Mouse (Mus musculus) E14TG2a.4 (cell line): ENCODE measurements at regions not wholly inside any gene's neighbourhood (a gene's known extent, or its start where the extent isn't known, plus 50 kb on each side); places are given as distances from the start of the nearest gene placed in this dataset.

Source experiments
- CTCF ChIP-seq: conservative IDR thresholded peaks from 2 replicates; pipeline ENCODE4 v1.5.1; 2014; ENCODE audit warnings: low read length
- NANOG ChIP-seq: IDR thresholded peaks from 2 replicates; pipeline ENCODE4 v1.6.1; 2014; ENCODE audit warnings: borderline replicate concordance, low read length, mixed read lengths

DNA sequence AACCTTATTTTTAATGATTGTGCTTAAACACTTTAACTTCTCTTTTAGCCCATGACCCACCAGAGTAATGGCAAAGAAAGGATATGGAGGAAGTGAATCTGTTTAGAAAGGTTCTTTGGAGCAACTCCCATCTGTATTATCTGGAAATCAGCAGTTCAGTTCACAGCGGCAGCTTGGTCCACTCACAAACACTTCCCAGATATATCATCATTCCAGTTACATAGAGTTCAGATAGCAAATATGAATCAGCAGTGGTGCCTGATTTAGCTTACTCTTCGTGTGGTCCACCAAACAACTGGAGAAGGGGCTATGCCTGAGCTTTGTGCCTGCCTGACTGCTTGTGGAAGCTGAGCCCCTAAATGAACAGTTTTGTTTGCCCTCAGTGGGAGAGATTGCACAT is 1385.9 kb upstream of the Zeb2 start:
- TF ChIP-seq CTCF (no peak), NANOG (no peak)
